Mouse (Mus musculus) testis, adult 2 months (tissue): ENCODE data around the gene Btnl1.

Source experiments
- CTCF ChIP-seq: fragments of 200-500 bp; IDR thresholded peaks from 2 replicates; pipeline ENCODE4 v1.5.1; 2012; ENCODE audit warnings: low read depth, mild to moderate bottlenecking, inconsistent platforms, low read length, moderate library complexity; ENCODE audit not compliant: control insufficient read depth, insufficient read depth, insufficient replicate concordance
- POLR2A ChIP-seq: fragments of 200-500 bp; IDR thresholded peaks from 2 replicates; pipeline ENCODE4 v1.6.1; 2012; ENCODE audit warnings: low read depth, mild to moderate bottlenecking, inconsistent platforms, low read length, moderate library complexity; ENCODE audit not compliant: control insufficient read depth

DNA sequence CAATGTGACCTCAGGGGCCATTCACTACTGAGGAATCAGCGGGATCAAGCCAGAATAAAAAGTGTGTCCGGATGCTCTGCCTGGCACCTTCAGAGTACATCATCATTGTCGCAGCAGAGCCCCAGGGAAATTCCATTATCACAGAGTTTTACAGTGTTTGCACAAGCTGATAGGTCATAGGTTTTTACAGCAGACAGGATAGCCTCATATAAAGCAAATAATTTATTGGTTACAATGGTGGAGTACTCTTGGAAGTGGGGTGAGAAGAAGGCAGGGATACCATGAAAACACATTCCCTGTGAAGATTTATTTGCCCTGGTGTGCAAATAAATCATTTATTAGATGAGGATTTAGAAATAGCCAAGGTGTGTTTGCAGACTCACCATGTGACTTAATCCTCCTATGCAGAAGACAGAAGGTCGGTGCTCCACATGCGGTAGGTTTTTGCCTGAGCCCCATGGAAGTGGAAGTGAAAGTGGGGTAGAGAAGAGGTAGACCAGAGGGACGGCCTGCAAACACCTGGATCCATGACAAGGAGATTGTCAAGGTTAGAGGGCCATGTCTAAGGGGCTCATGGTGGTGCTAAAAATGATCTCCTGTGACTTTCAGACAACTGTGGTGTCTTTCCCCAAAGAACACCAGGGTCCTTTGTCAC is 3.8 kb upstream of the Btnl1 start:
- TF ChIP-seq CTCF (no peak), POLR2A (no peak)
